Mouse (Mus musculus) spleen, postnatal 4 days (tissue): ENCODE results near the gene Dytn.

Experiments used
- DNase-seq, 2 experiments: peaks; one replicate each; pipeline ENCODE4 v3.0.0; 2022; ENCODE audit warnings: low spot score in 2 of 2

Dytn gene

GRCm38 (mm10) chr1:63579153-63579552, 107.6 kb downstream of the Dytn start:
- no peak for DNase-seq

GRCm38 (mm10) chr1:63576803-63577202, 109.9 kb downstream of the Dytn start:
- DNase-seq: no peak

- no peak for DNase-seq
Observed at GRCm38 (mm10) chr1:63573864-63574611, 112.7 kb downstream of the Dytn start.

- DNase-seq: no peak
Observed at GRCm38 (mm10) chr1:63573432-63573831, 113.3 kb downstream of the Dytn start.
